Mouse (Mus musculus): ENCODE data around the gene Adgre4. TPM values are rescaled to one million over a fixed set of nuclear protein-coding genes. Genes with fewer than 3 reads are reported as not detected.

Adgre4 gene
- 0.18 and 0.29 TPM in 2 replicates for polyA plus RNA-seq (2015; fragmentation: Nextera tagmentation; extraction: Ambion mirVana)

- Histone ChIP-seq H3K4me2 (no peak within 1 kb of the TSS), H3K4me3 (replicated peaks) (no peak within 1 kb of the TSS), H3K9ac (replicated peaks) (no peak within 1 kb of the TSS), H3K9me3 (replicated peaks) (no peaks in the 10 kb centered on the region), H3K36me3 (no peaks in the 10 kb centered on the region), H3K4me1 (no peaks in the 10 kb centered on the region), H3K27ac (replicated peaks) (no peak within 1 kb of the TSS), H3K27me3 (replicated peaks) (no peaks in the 10 kb centered on the region)
- ATAC-seq (ENCODE audit: low FRiP score): no peak
- 71% methylated on average over 2 of the region's 2 CpGs for WGBS
These were observed at the start of gene Adgre4 for GRCm38 (mm10) chr17:55749786-55750185. Gene Adgre4 (plus strand): TSS chr17:55749984.

- no peaks in the 10 kb centered on the region for H3K4me1 ChIP-seq
- H3K9me3 ChIP-seq (replicated peaks): no peaks in the 10 kb centered on the region
- peak; percentile 66 for ATAC-seq (ENCODE audit: low FRiP score)
- H3K27ac ChIP-seq (replicated peaks): no peak overlapping the region
- WGBS: 67% methylated on average over 3 of the region's 3 CpGs
- H3K4me3 ChIP-seq (replicated peaks): no peak overlapping the region
- peaks cover 31% of the 10 kb centered on the region for H3K36me3 ChIP-seq
- no peak overlapping the region for H3K4me2 ChIP-seq
- no peak overlapping the region for H3K9ac ChIP-seq (replicated peaks)
- H3K27me3 ChIP-seq (replicated peaks): no peaks in the 10 kb centered on the region
These were observed 47.5 kb upstream of the Adgre4 start for GRCm38 (mm10) chr17:55702161-55702820.

- Histone ChIP-seq H3K4me2 (no peak overlapping the region), H3K9ac (replicated peaks) (no peak overlapping the region), H3K4me1 (no peaks in the 10 kb centered on the region), H3K4me3 (replicated peaks) (no peak overlapping the region), H3K36me3 (peaks cover 25% of the 10 kb centered on the region), H3K27ac (replicated peaks) (no peak overlapping the region), H3K27me3 (replicated peaks) (no peaks in the 10 kb centered on the region), H3K9me3 (replicated peaks) (no peaks in the 10 kb centered on the region)
- ATAC-seq (ENCODE audit: low FRiP score): no peak
- WGBS: 43% methylated on average over 5 of the region's 5 CpGs
These were observed 46.9 kb upstream of the Adgre4 start for GRCm38 (mm10) chr17:55702865-55703264.

- Histone ChIP-seq H3K4me3 (replicated peaks) (peak within 1 kb of the TSS; percentile 82), H3K4me1 (peaks cover 2% of the 10 kb centered on the region; the same call in 1 of the 2 replicates), H3K9me3 (replicated peaks) (no peaks in the 10 kb centered on the region), H3K36me3 (0 out of 2 replicates have a peak, but pooled peaks cover 2% of the 10 kb centered on the region), H3K9ac (replicated peaks) (peak within 1 kb of the TSS; percentile 61), H3K27me3 (replicated peaks) (no peaks in the 10 kb centered on the region), H3K27ac (replicated peaks) (peak within 1 kb of the TSS; percentile 63; the same call in 1 of the 2 replicates), H3K4me2 (peak within 1 kb of the TSS; percentile 87)
- peak; percentile 99 for ATAC-seq (ENCODE audit: low FRiP score)
- WGBS: under 1% methylated on average over 36 of the region's 37 CpGs
These were observed 37.6 kb upstream of the Adgre4 start, which contains the start of gene Pot1b for GRCm38 (mm10) chr17:55711984-55712811. Gene Pot1b (minus strand): TSS chr17:55712628.

- H3K36me3 ChIP-seq: no peaks in the 10 kb centered on the region
- no peaks in the 10 kb centered on the region for H3K4me1 ChIP-seq
- H3K9ac ChIP-seq (replicated peaks): no peak overlapping the region
- ATAC-seq (ENCODE audit: low FRiP score): no peak
- no peak overlapping the region for H3K4me3 ChIP-seq (replicated peaks)
- H3K27ac ChIP-seq (replicated peaks): no peak overlapping the region
- H3K4me2 ChIP-seq: no peak overlapping the region
- no peaks in the 10 kb centered on the region for H3K9me3 ChIP-seq (replicated peaks)
- 90% methylated on average over 1 of the region's 1 CpGs for WGBS
- H3K27me3 ChIP-seq (replicated peaks): no peaks in the 10 kb centered on the region
These were observed 28.5 kb upstream of the Adgre4 start for GRCm38 (mm10) chr17:55721270-55721669.

- H3K4me2 ChIP-seq: no peak overlapping the region
- no peak for ATAC-seq (ENCODE audit: low FRiP score)
These were observed 27.5 kb upstream of the Adgre4 start for GRCm38 (mm10) chr17:55722250-55722649.

GRCm38 (mm10) chr17:55726193-55726592 lies 23.6 kb upstream of the Adgre4 start:
- no peaks in the 10 kb centered on the region for H3K36me3 ChIP-seq
- no peaks in the 10 kb centered on the region for H3K27me3 ChIP-seq (replicated peaks)
- 83% methylated on average over 2 of the region's 2 CpGs for WGBS
- H3K9ac ChIP-seq (replicated peaks): no peak overlapping the region
- no peak for ATAC-seq (ENCODE audit: low FRiP score)
- H3K9me3 ChIP-seq (replicated peaks): no peaks in the 10 kb centered on the region
- no peak overlapping the region for H3K4me2 ChIP-seq
- H3K27ac ChIP-seq (replicated peaks): no peak overlapping the region
- no peaks in the 10 kb centered on the region for H3K4me1 ChIP-seq
- H3K4me3 ChIP-seq (replicated peaks): no peak overlapping the region

More at GRCm38 (mm10) chr17:55722250-55722649, 27.5 kb upstream of the Adgre4 start:
- whole genome bisulfite sequencing: 81% methylated on average over 2 of the region's 2 CpGs
- H3K4me1 ChIP-seq: no peaks in the 10 kb centered on the region
- no peaks in the 10 kb centered on the region for H3K9me3 ChIP-seq (replicated peaks)
- no peak overlapping the region for H3K9ac ChIP-seq (replicated peaks)
- H3K27ac ChIP-seq (replicated peaks): no peak overlapping the region
- H3K36me3 ChIP-seq: no peaks in the 10 kb centered on the region
- H3K4me3 ChIP-seq (replicated peaks): no peak overlapping the region
- H3K27me3 ChIP-seq (replicated peaks): no peaks in the 10 kb centered on the region

GRCm38 (mm10) chr17:55736675-55737074 lies 13.1 kb upstream of the Adgre4 start:
- no peaks in the 10 kb centered on the region for H3K4me1 ChIP-seq
- no peak overlapping the region for H3K4me3 ChIP-seq (replicated peaks)
- H3K9me3 ChIP-seq (replicated peaks): no peaks in the 10 kb centered on the region
- H3K4me2 ChIP-seq: no peak overlapping the region
- 91% methylated on average over 1 of the region's 1 CpGs for WGBS
- H3K27me3 ChIP-seq (replicated peaks): no peaks in the 10 kb centered on the region
- H3K27ac ChIP-seq (replicated peaks): no peak overlapping the region
- H3K9ac ChIP-seq (replicated peaks): no peak overlapping the region
- ATAC-seq (ENCODE audit: low FRiP score): no peak
- H3K36me3 ChIP-seq: no peaks in the 10 kb centered on the region

- no peaks in the 10 kb centered on the region for H3K9me3 ChIP-seq (replicated peaks)
- 84% methylated on average over 2 of the region's 2 CpGs for WGBS
- H3K27me3 ChIP-seq (replicated peaks): no peaks in the 10 kb centered on the region
- no peak for ATAC-seq (ENCODE audit: low FRiP score)
- H3K4me1 ChIP-seq: no peaks in the 10 kb centered on the region
- H3K36me3 ChIP-seq: no peaks in the 10 kb centered on the region
- no peak overlapping the region for H3K27ac ChIP-seq (replicated peaks)
- H3K4me3 ChIP-seq (replicated peaks): no peak overlapping the region
- H3K9ac ChIP-seq (replicated peaks): no peak overlapping the region
- no peak overlapping the region for H3K4me2 ChIP-seq
These were observed 1.4 kb downstream of the Adgre4 start for GRCm38 (mm10) chr17:55751170-55751569.

- no peaks in the 10 kb centered on the region for H3K9me3 ChIP-seq (replicated peaks)
- H3K9ac ChIP-seq (replicated peaks): no peak overlapping the region
- no peaks in the 10 kb centered on the region for H3K27me3 ChIP-seq (replicated peaks)
- no peaks in the 10 kb centered on the region for H3K36me3 ChIP-seq
- no peak overlapping the region for H3K27ac ChIP-seq (replicated peaks)
- no peak overlapping the region for H3K4me3 ChIP-seq (replicated peaks)
- H3K4me2 ChIP-seq: no peak overlapping the region
- H3K4me1 ChIP-seq: no peaks in the 10 kb centered on the region
- ATAC-seq (ENCODE audit: low FRiP score): no peak
These were observed 63.9 kb downstream of the Adgre4 start for GRCm38 (mm10) chr17:55813642-55814041.

GRCm38 (mm10) chr17:55816853-55817252 lies 67.1 kb downstream of the Adgre4 start:
- Histone ChIP-seq H3K4me1 (no peaks in the 10 kb centered on the region), H3K9me3 (replicated peaks) (no peaks in the 10 kb centered on the region), H3K4me2 (no peak overlapping the region), H3K4me3 (replicated peaks) (no peak overlapping the region), H3K36me3 (no peaks in the 10 kb centered on the region), H3K27ac (replicated peaks) (no peak overlapping the region), H3K27me3 (replicated peaks) (no peaks in the 10 kb centered on the region), H3K9ac (replicated peaks) (no peak overlapping the region)
- no peak for ATAC-seq (ENCODE audit: low FRiP score)
- 92% methylated on average over 4 of the region's 4 CpGs for WGBS

- no peak overlapping the region for H3K9ac ChIP-seq (replicated peaks)
- no peak for ATAC-seq (ENCODE audit: low FRiP score)
These were observed 71.8 kb downstream of the Adgre4 start for GRCm38 (mm10) chr17:55821566-55821965.

More at GRCm38 (mm10) chr17:55821566-55821965, 71.8 kb downstream of the Adgre4 start:
- H3K4me3 ChIP-seq (replicated peaks): no peak overlapping the region
- H3K36me3 ChIP-seq: no peaks in the 10 kb centered on the region
- H3K4me2 ChIP-seq: no peak overlapping the region
- no peaks in the 10 kb centered on the region for H3K4me1 ChIP-seq
- no peaks in the 10 kb centered on the region for H3K9me3 ChIP-seq (replicated peaks)
- WGBS: 84% methylated on average over 1 of the region's 1 CpGs
- no peak overlapping the region for H3K27ac ChIP-seq (replicated peaks)
- H3K27me3 ChIP-seq (replicated peaks): no peaks in the 10 kb centered on the region

All from neural tube, embryonic 15.5 days (tissue).